Mouse (Mus musculus) midbrain, embryonic 10.5 days (tissue): ENCODE measurements around the gene Cpne4. TPM values are rescaled to one million over a fixed set of nuclear protein-coding genes. Genes with fewer than 3 reads are reported as not detected.
A peak's percentile ranks its signal among the peaks of the same experiment; 100 is the strongest.

Experiments
- DNase-seq: peaks from one replicate; pipeline ENCODE4 v3.0.0-alpha.2; 2017; ENCODE audit warnings: low spot score
- H3K27ac ChIP-seq: fragments of 300-500 bp; sonication (generic); replicated peaks from 2 replicates; pipeline ENCODE4 v1.5.1; 2016; ENCODE audit warnings: mild to moderate bottlenecking
- H3K27me3 ChIP-seq: fragments of 300-500 bp; sonication (generic); 2 replicates; pipeline ENCODE4 v1.6.1; 2016; ENCODE audit warnings: low read depth, mild to moderate bottlenecking; ENCODE audit not compliant: poor library complexity, severe bottlenecking
- H3K36me3 ChIP-seq: fragments of 300-500 bp; sonication (generic); 2 replicates; pipeline ENCODE4 v1.6.1; 2016; ENCODE audit warnings: mild to moderate bottlenecking, moderate library complexity
- H3K4me1 ChIP-seq: fragments of 300-500 bp; sonication (generic); 2 replicates; pipeline ENCODE4 v1.6.1; 2016
- H3K4me3 ChIP-seq: fragments of 300-500 bp; sonication (generic); 2 replicates; pipeline ENCODE4 v1.5.1; 2016; ENCODE audit warnings: mild to moderate bottlenecking, moderate library complexity
- H3K9me3 ChIP-seq: fragments of 300-500 bp; sonication (generic); replicated peaks from 2 replicates; pipeline ENCODE4 v1.6.1; 2016; ENCODE audit warnings: mild to moderate bottlenecking
- WGBS: fragments of 180-500 bp; shearing (Covaris S2); methylation state at CpG from one replicate; pipeline ENCODE4 v1.1.7; 2016; 5-methylcytosine and 5-hydroxymethylcytosine counted together
- polyA plus RNA-seq: library from polyadenylated mRNA; unstranded; fragments of >200 nt; fragmentation: Nextera tagmentation; extraction: Ambion mirVana; gene quantifications from 2 replicates; pipeline ENCODE4 v1.2.1, GENCODE M21; 2016

The Cpne4 gene
- polyA plus RNA-seq, 1 experiment from 2014 or later, result 0.83 TPM

DNA sequence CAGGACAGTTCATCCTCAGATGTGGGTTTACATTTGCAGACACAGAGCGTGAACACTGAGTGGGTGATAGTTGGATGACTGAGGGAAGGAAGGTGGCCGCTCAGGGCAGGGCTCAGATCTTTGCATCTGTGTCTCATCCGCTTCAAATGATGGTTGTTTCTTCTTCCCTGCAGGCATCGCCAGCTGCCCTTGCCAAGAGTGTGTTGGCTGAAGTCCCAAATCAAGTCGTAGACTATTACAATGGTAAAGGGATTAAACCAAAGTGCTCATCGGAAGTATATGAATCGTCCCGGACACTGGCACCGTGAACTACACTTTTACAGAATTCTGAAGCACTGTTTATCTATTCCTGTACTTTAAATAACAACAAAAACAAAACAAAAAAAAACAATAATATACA lies 485.5 kb downstream of the Cpne4 start:
- no peaks in the 10 kb centered on the region for H3K9me3 ChIP-seq
- no peaks in the 10 kb centered on the region for H3K4me1 ChIP-seq
- H3K36me3 ChIP-seq, result no peaks in the 10 kb centered on the region
- no peak overlapping the region for H3K4me3 ChIP-seq
- no peaks in the 10 kb centered on the region for H3K27me3 ChIP-seq
- 92% methylated on average over 9 of the region's 9 CpGs for WGBS
- H3K27ac ChIP-seq, result no peak overlapping the region
- no peak for DNase-seq

DNA sequence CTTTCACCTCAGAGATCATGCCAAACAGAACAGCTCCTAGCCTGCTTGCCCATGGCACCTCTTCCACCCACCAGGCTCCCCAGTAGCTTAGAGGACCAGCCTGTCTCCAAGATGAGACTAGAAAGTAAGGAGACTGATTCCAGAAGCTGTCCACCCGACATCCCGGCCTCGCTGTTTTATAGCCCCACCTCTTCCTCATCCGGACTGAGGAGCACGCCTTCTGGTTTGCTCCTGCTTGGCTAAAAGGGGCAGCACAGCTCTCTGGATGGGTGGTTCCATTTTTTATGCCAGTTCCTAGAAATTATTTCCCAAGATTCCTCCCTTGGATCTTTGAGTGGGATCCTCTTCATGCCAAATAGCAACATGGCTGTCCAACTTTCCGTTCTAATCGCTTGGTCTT lies 486.6 kb downstream of the Cpne4 start:
- no peaks in the 10 kb centered on the region for H3K4me1 ChIP-seq
- H3K27me3 ChIP-seq, result no peaks in the 10 kb centered on the region
- H3K36me3 ChIP-seq, result no peaks in the 10 kb centered on the region
- 92% methylated on average over 7 of the region's 7 CpGs for WGBS
- no peak overlapping the region for H3K4me3 ChIP-seq
- no peaks in the 10 kb centered on the region for H3K9me3 ChIP-seq
- no peak overlapping the region for H3K27ac ChIP-seq
- DNase-seq, result no peak

DNA sequence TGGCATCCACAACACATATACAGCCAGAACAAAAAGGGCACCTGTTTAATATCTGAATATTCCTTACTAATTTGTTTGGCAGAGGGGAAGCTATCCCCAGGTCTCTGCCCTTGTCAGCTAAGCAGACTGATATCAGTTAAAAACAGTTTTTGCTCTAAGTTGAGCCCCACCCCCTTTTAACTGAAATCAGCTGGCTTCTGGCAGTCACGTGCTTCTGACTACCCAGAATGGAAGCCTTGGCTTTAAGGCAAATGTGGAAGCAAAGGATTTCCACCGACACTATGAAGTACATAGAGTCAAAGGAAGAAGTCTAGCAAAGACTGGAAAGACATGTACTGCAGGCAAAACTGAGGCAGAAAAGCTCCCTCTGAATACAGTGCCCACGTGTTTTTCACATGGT lies 490.8 kb downstream of the Cpne4 start:
- WGBS, result 82% methylated on average over 3 of the region's 3 CpGs

DNA sequence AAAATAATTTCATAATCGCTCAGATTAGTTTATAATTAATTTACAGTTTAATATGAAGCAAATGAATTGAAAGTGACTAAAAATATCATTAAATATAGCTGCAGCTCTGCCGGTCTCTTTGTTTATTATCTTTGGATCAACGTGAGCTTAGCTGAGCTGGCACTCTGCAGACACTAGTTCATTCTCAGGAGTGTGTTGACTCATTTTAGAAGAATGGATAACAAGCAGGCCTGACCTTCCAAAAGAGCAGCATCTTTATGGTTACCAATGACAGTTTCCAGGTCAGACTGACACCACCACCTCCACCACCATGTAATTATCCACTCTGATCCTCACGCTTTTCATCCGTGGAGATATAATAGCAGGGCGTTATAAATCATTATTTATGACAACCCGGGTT lies 498.9 kb downstream of the Cpne4 start:
- H3K36me3 ChIP-seq, result no peaks in the 10 kb centered on the region
- H3K27ac ChIP-seq, result no peak overlapping the region
- peaks cover 7% of the 10 kb centered on the region for H3K4me1 ChIP-seq
- H3K9me3 ChIP-seq, result no peaks in the 10 kb centered on the region
- H3K4me3 ChIP-seq, result no peak overlapping the region
- no peaks in the 10 kb centered on the region for H3K27me3 ChIP-seq
- WGBS, result 84% methylated on average over 7 of the region's 7 CpGs
- no peak for DNase-seq

More for the DNA sequence above, 490.8 kb downstream of the Cpne4 start:
- no peak for DNase-seq
- H3K4me3 ChIP-seq, result no peak overlapping the region
- H3K9me3 ChIP-seq, result no peaks in the 10 kb centered on the region
- no peaks in the 10 kb centered on the region for H3K4me1 ChIP-seq
- H3K36me3 ChIP-seq, result no peaks in the 10 kb centered on the region
- no peaks in the 10 kb centered on the region for H3K27me3 ChIP-seq
- H3K27ac ChIP-seq, result no peak overlapping the region

DNA sequence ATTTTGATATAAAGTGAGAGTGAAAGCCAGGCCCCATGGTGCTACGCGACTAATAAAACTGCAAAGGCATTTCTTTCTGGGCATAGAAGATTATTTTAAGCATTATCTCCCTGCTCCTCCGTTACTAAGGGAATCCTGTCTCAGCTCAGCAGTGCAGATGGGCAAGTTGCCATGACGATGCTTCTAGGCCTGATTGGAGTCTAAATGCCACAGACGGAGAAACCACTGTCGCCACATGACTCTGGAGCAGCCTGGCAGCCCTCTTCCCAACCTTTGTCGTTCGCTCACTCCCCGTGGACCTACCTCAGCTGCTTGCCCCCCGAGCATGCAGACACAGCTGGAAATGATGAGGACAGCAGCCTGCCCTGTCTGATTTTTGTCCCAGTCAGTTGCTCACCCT lies 501.3 kb downstream of the Cpne4 start:
- 51% methylated on average over 10 of the region's 10 CpGs for WGBS

DNA sequence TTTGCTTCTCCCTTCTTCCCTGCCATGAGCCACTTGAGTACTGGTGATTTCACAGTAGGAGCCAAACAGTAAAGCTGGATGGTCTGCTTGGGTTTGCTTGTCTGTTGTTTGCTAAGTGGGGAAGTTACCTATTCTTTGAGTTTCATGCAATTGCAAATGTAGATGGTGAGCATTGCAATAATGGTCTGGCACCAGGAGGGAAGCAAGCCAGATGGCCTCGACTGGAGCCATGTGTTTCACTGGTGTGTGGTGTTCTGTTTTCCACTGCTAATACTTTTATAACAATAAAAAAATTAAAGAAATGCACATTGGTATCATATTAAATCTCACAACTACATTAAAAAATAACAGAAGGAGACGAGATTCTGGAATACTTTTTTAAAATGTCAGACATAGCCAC lies 502.6 kb downstream of the Cpne4 start:
- no peaks in the 10 kb centered on the region for H3K9me3 ChIP-seq
- H3K36me3 ChIP-seq, result peaks cover under 1% of the 10 kb centered on the region; the same call in 1 of the 2 replicates
- DNase-seq, result no peak
- 54% methylated on average over 2 of the region's 2 CpGs for WGBS
- no peak overlapping the region for H3K27ac ChIP-seq
- H3K27me3 ChIP-seq, result no peaks in the 10 kb centered on the region
- peaks cover 21% of the 10 kb centered on the region for H3K4me1 ChIP-seq
- no peak overlapping the region for H3K4me3 ChIP-seq

More for the DNA sequence above, 501.3 kb downstream of the Cpne4 start:
- peak; percentile 20 for DNase-seq
- peaks cover 11% of the 10 kb centered on the region for H3K4me1 ChIP-seq
- H3K4me3 ChIP-seq, result no peak overlapping the region
- no peak overlapping the region; the same call in 1 of the 2 replicates for H3K27ac ChIP-seq
- no peaks in the 10 kb centered on the region for H3K36me3 ChIP-seq
- no peaks in the 10 kb centered on the region for H3K9me3 ChIP-seq
- H3K27me3 ChIP-seq, result no peaks in the 10 kb centered on the region

DNA sequence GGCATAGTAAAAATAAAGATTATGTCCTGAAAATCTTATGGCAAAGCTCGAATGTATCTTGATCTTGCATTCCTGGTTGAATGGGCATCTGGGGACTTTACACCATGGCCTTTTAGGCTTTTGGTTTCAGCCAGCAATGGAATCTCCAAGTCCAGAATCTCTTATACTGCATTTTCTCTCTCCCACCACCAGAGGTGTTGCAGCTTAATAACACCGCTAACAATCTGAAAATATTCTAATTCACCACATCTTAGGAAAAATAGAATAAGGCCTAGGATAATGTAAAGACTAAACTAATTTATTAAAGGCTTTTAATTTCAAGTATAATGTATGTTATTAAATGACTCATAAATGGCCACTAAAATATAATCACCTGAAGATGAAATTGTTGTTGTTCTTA lies 503.2 kb downstream of the Cpne4 start:
- 68% methylated on average over 2 of the region's 2 CpGs for WGBS
- Histone ChIP-seq H3K4me1 (peaks cover 21% of the 10 kb centered on the region), H3K36me3 (peaks cover 6% of the 10 kb centered on the region; the same call in 1 of the 2 replicates), H3K9me3 (no peaks in the 10 kb centered on the region), H3K27ac (no peak overlapping the region), H3K4me3 (no peak overlapping the region), H3K27me3 (no peaks in the 10 kb centered on the region)
- DNase-seq, result no peak

DNA sequence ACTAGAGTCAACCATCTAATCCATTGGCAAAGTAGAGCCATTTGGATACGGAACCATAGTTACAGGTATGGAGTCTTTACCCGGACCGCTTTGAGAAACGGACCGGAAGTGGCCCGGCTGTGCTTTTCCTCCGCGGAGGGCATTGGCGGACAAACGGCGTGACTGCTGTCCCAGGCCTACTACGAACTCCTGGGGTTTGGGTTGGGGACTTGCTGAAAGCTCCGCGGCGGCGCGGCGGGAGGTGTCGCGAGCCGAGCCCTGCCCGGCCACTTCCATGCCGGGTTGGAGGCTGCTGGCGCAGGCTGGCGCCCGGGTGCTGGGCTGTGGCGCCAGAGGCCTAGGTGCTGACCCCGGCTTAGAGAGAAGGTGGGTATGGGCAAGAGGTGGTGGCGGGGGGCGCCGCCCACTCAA lies 506.1 kb downstream of the Cpne4 start, which contains the start of gene Mrpl3:
Gene Mrpl3, plus strand, starts transcription at position 93 of the 411 bp plus-strand sequence.
- Histone ChIP-seq H3K4me3 (peak within 1 kb of the TSS; percentile 98), H3K9me3 (no peaks in the 10 kb centered on the region), H3K4me1 (peaks cover 19% of the 10 kb centered on the region), H3K27me3 (no peaks in the 10 kb centered on the region), H3K27ac (peak within 1 kb of the TSS; percentile 95), H3K36me3 (peaks cover 34% of the 10 kb centered on the region)
- under 1% methylated on average over 31 of the region's 31 CpGs for WGBS
- peak; percentile 87 for DNase-seq

DNA sequence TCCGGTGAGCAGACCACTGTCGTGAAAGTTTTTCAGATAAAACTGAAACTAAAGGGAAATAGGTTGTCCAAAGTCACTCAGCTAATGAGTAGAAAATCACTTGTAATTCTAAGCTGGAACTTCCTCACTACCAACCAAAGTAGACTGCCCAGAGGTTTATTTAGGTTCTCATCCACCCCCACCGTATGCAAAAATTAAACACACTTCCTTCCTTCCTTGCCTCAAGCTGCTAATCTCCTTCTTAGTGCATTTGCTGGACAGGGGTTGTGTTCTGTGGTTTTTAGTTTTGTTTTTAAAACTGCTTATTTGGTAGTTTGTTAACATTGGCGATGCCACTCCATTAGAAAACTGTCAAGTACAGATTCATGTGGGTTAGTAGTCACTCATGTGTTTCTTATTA lies 506.7 kb downstream of the Cpne4 start:
- Histone ChIP-seq H3K36me3 (peaks cover 41% of the 10 kb centered on the region), H3K27me3 (no peaks in the 10 kb centered on the region), H3K9me3 (no peaks in the 10 kb centered on the region), H3K27ac (peak overlapping the region; percentile 95), H3K4me3 (peak overlapping the region; percentile 98), H3K4me1 (peaks cover 15% of the 10 kb centered on the region)
- no peak for DNase-seq
- 54% methylated on average over 4 of the region's 4 CpGs for WGBS

DNA sequence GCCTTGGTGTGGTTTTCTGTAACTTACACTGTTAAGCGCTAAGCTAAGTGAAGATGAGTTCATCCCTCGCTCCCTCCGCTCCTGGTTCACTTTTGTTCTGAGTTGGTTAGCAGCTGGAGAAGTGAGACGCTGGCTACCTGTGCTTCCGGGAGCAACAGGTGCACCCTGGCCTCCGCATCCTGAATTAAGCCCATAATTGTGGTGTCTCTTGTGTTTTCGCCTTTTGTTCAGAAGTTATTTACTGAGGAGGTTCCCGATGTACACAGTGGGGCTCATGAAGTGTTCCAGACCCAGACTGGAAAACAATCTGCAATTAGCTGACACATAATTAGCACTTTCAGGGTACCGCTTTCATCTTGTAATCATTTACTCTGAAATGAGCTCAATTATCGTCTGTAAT lies 522.0 kb downstream of the Cpne4 start:
- Histone ChIP-seq H3K36me3 (peaks cover 93% of the 10 kb centered on the region), H3K27me3 (no peaks in the 10 kb centered on the region), H3K4me3 (no peak overlapping the region), H3K4me1 (peaks cover 7% of the 10 kb centered on the region), H3K27ac (no peak overlapping the region), H3K9me3 (no peaks in the 10 kb centered on the region)
- 93% methylated on average over 10 of the region's 10 CpGs for WGBS
- DNase-seq, result no peak

DNA sequence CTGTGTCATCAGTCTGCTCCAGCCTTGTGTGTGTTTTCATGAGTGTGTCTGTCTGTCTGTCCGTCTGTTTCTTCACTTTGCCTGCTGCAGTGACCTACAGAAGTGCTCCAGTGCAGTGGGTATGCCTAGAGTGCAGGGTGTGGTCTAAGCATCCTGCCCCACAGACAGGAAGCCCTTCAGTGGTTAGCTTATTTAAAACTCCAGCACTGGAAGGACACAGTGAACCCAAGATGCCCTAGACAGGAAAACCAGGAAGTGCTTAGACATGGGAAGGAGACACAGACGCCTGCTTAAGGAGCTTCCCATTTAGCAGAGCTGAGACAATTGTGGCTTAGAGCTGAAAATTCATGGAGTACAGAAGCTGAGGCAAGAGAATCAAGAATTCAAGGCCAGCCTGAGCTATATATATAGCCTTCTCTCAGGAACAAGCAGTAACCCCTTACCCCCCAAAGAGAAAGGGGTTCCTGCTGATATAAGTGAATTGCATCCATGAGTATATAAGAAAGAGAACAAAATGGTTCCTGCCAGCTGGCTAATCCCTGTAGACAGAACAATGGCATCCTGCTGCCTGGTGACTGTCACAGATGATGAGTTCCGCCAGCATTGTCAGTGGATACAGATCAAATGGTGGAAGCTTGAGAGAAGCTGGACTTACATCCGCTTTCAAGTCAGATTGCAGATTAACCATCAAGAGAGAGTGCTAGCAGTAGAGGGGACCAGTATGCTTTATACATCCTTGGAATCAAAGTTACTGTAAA lies 526.1 kb downstream of the Cpne4 start:
- Histone ChIP-seq H3K36me3 (peaks cover 97% of the 10 kb centered on the region), H3K27ac (0 out of 2 replicates have a peak overlapping the region, but pooled peaks have one; percentile 2), H3K27me3 (no peaks in the 10 kb centered on the region), H3K4me1 (peaks cover 7% of the 10 kb centered on the region), H3K9me3 (no peaks in the 10 kb centered on the region), H3K4me3 (no peak overlapping the region)
- 57% methylated on average over 4 of the region's 4 CpGs for WGBS
- DNase-seq, result no peak

DNA sequence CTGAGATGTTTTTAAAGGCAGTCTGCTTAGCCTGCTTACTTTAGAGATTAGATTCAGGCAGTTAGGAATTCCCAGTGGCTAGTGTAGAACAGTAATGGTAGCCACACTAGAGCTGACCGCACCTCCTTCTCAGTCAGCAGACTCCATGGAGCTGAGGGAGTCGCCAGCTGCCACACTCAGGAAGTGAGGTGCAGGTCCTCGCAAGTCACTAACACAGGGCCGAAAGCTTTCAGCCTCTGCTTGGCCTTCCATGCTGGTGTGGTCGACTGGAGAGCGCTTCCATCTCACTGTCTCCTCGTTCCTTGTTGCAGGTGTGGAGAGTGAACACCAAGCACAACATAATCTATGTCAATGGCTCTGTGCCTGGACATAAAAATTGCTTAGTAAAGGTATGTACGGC lies 527.8 kb downstream of the Cpne4 start:
- peaks cover 91% of the 10 kb centered on the region for H3K36me3 ChIP-seq
- H3K4me3 ChIP-seq, result no peak overlapping the region
- H3K9me3 ChIP-seq, result no peaks in the 10 kb centered on the region
- H3K27me3 ChIP-seq, result no peaks in the 10 kb centered on the region
- DNase-seq, result no peak
- H3K4me1 ChIP-seq, result peaks cover 7% of the 10 kb centered on the region
- H3K27ac ChIP-seq, result no peak overlapping the region
- 91% methylated on average over 8 of the region's 8 CpGs for WGBS

DNA sequence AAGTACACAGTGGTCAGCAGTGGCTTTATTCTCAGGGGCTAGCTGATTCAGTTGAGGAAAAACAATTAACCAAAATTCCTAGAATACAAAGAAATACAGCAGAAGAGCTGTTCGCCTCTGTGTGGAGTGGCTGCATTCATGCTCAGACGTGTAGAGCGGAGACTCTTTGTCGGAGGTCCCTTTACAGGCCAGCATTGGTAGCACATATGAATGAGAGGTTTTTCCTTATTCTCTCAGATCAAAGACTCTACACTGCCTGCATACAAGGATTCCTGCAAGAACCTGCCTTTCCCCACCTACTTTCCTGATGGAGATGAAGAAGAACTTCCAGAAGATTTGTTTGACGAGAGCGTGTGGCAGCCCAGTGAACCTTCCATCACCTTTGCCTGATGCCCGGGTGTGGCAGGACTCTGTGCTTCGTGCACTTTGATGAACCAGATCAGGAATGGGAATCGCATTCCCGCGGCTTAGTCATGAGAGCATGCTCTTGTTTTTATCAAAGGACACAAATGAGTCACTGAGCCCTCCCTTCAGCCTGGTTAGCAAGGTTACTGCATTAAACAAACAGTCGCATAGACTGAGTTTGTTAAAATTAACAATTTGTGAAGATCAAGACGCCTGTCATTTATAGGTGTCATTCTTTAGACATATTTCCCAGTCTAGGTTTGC lies 529.8 kb downstream of the Cpne4 start:
- Histone ChIP-seq H3K9me3 (no peaks in the 10 kb centered on the region), H3K27me3 (no peaks in the 10 kb centered on the region), H3K4me3 (no peak overlapping the region), H3K27ac (no peak overlapping the region), H3K4me1 (peaks cover 7% of the 10 kb centered on the region), H3K36me3 (peaks cover 70% of the 10 kb centered on the region)
- 94% methylated on average over 13 of the region's 13 CpGs for WGBS
- DNase-seq, result no peak
